Mouse (Mus musculus) skeletal muscle tissue, adult 2 months (tissue): Measurements from ENCODE around the gene Osbpl2.

Source experiments
- DNase-seq: peaks from one replicate; pipeline ENCODE4 v3.0.0-alpha.2; 2012; ENCODE audit warnings: low read depth, low spot score

Osbpl2 gene

GRCm38 (mm10) chr2:180118661-180119438 is at the start of gene Osbpl2:
Gene Osbpl2 (plus strand): TSS chr2:180119306.
- DNase-seq: peak; percentile 99

- no peak for DNase-seq
These were observed 49.2 kb upstream of the Osbpl2 start for GRCm38 (mm10) chr2:180069770-180070480.

- peak; percentile 92 for DNase-seq
These were observed 48.3 kb upstream of the Osbpl2 start, which contains the start of gene Mtg2 for GRCm38 (mm10) chr2:180070481-180071453. Gene Mtg2 (plus strand): TSS chr2:180070588.

- DNase-seq: no peak
These were observed 47.4 kb upstream of the Osbpl2 start for GRCm38 (mm10) chr2:180071671-180072070.

GRCm38 (mm10) chr2:180072886-180073285 is 46.2 kb upstream of the Osbpl2 start:
- DNase-seq: no peak

GRCm38 (mm10) chr2:180077622-180078021 is 41.5 kb upstream of the Osbpl2 start:
- DNase-seq: no peak

GRCm38 (mm10) chr2:180080680-180081079 is 38.4 kb upstream of the Osbpl2 start:
- no peak for DNase-seq

GRCm38 (mm10) chr2:180083063-180083462 is 36.0 kb upstream of the Osbpl2 start:
- DNase-seq: no peak

- no peak for DNase-seq
These were observed 34.5 kb upstream of the Osbpl2 start for GRCm38 (mm10) chr2:180084565-180084964.

- no peak for DNase-seq
These were observed 33.0 kb upstream of the Osbpl2 start for GRCm38 (mm10) chr2:180085926-180086636.

- DNase-seq: no peak
These were observed 32.5 kb upstream of the Osbpl2 start for GRCm38 (mm10) chr2:180086637-180087027.

GRCm38 (mm10) chr2:180087472-180087871 is 31.6 kb upstream of the Osbpl2 start:
- DNase-seq: no peak

GRCm38 (mm10) chr2:180090285-180090684 is 28.8 kb upstream of the Osbpl2 start:
- DNase-seq: no peak

- no peak for DNase-seq
These were observed 23.4 kb upstream of the Osbpl2 start for GRCm38 (mm10) chr2:180095711-180096110.

GRCm38 (mm10) chr2:180097585-180097984 is 21.5 kb upstream of the Osbpl2 start:
- no peak for DNase-seq

- DNase-seq: no peak
These were observed 20.9 kb upstream of the Osbpl2 start for GRCm38 (mm10) chr2:180098167-180098566.

- DNase-seq: no peak
These were observed 19.6 kb upstream of the Osbpl2 start for GRCm38 (mm10) chr2:180099529-180099928.

- no peak for DNase-seq
These were observed 15.7 kb upstream of the Osbpl2 start for GRCm38 (mm10) chr2:180103151-180103977.

GRCm38 (mm10) chr2:180103978-180104658 is 15.0 kb upstream of the Osbpl2 start, which contains the start of gene Hrh3:
Gene Hrh3 (minus strand): TSS chr2:180104488.
- DNase-seq: no peak
